Mouse (Mus musculus) megakaryocyte, embryonic 14.5 days (primary cell): Measurements from ENCODE around the gene Olfr693.
"Not testable (repeated sequence)": the region's sequence is repeated elsewhere in the genome, so short reads cannot be mapped to it uniquely, and the experiment has no call there.

Source experiments
- FLI1 ChIP-seq: IDR thresholded peaks from 2 replicates; pipeline ENCODE4 v1.6.1; 2012; ENCODE audit warnings: low read length, inconsistent platforms, mixed read lengths
- GATA1 ChIP-seq: IDR thresholded peaks from 3 replicates; pipeline ENCODE4 v1.6.1; 2012; ENCODE audit warnings: mixed read lengths, low read length, inconsistent platforms, borderline replicate concordance

DNA sequence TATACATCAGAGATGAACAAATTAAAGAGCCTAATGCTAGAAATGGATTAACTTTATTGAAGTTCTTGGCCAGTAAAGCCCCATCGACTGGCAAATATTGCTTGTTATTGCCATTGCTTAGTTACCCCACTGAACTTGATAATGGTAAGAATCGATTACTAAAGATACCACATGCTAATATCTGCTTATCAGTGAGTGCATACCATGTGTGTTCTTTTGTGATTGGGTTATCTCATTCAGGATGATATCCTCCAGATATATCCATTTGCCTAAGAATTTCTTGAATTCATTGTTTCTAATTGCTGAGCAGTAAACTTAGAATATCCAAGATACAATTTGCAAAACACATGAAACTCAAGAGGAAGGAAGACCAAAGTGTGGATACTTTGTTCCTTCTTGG, 45.3 kb upstream of the Olfr693 start:
- TF ChIP-seq GATA1, FLI1: not testable (repeated sequence)
